Mouse (Mus musculus): ENCODE data around the gene Nckap5.

DNA sequence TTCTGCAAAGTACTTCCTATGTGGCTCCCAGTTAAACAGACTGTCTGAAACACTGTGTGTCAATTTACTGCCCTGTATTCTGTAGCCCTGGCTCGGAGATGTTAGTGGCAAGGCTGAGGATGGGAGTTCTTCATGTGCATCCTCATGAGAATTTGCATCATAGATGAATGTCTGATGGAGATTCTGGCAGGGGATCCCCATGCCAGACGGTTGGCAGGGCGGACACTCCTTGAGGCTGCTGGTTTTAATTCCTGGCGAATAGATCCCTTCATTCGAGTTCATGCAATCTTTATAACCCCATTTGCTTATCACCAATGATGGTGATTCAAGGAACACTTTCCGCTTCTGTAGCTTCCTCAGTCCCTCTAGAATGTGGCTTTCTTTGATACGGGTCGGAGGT, 803.1 kb downstream of the Nckap5 start:
- TF ChIP-seq ZC3H11A (IDR thresholded peaks at IDR 0.05; ENCODE audit: low read depth, low read length): no peak
- TF ChIP-seq ZMIZ1 (IDR thresholded peaks at IDR 0.05; ENCODE audit: low read depth, low read length): no peak
- no peak for TF ChIP-seq CTCF (IDR thresholded peaks at IDR 0.05 in 2 of 3, conservative IDR thresholded peaks at IDR 0.05 in 1 of 3; ENCODE audit: control insufficient read depth in 1 of 3, insufficient read depth in 1 of 3, low read depth in 2 of 3, low read length in 3 of 3, poor library complexity in 1 of 3, severe bottlenecking in 1 of 3)
- TF ChIP-seq CHD2 (IDR thresholded peaks at IDR 0.05; ENCODE audit: low read length): no peak
- TF ChIP-seq NRF1 (IDR thresholded peaks at IDR 0.05; ENCODE audit: insufficient read depth, low read depth, low read length, poor library complexity, severe bottlenecking): no peak
- TF ChIP-seq ETS1 (IDR thresholded peaks at IDR 0.05; ENCODE audit: low read depth, low read length): no peak
- no peak for TF ChIP-seq POLR2A (IDR thresholded peaks at IDR 0.05; ENCODE audit: control insufficient read depth in 1 of 2, insufficient read depth in 1 of 2, low read depth in 1 of 2, low read length in 2 of 2, poor library complexity in 1 of 2)
- TF ChIP-seq EP300 (IDR thresholded peaks at IDR 0.05; ENCODE audit: low read depth in 1 of 2, low read length in 2 of 2): no peak
- TF ChIP-seq MYC (IDR thresholded peaks at IDR 0.05; ENCODE audit: low read depth, low read length): no peak

All from MEL (cell line).